Mouse (Mus musculus): ENCODE results near the gene Tnik. TPM values are rescaled to one million over a fixed set of nuclear protein-coding genes. Genes with fewer than 3 reads are reported as not detected.
A peak's percentile ranks its signal among the peaks of the same experiment; 100 is the strongest.

Gene Tnik
- polyA plus RNA-seq, 1 experiment from 2014 or later = 1.2 TPM

DNA sequence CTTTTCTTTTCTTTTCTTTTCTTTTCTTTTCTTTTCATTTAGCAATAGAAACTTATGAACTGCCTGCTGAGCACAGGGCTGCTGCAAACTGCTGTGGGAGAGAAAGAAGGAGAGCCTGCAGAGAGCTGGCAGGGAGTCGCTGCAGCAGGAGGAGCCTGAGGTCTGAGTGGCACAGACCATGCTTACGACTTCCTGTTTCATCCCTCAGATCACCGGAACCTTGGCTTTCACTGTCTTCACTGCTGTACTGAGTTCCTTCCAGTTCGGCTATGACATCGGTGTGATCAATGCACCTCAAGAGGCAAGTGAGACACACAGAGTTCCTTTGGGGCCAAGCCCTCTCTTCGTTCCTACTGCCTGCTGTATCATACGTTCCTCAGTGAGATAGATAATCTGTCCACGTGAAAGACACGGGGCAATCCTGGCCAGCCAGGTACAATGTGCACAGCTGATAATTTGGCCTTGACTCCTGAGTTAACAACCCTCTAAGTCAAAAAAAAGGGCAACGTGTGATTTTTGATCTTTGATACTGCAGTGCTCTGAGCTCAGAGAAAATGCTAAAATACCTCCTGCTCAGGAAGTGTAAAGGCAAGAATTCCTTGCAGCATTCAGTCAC lies 442.6 kb downstream of the Tnik start:
- no peak overlapping the region for H3K9ac ChIP-seq (ENCODE audit: low read depth, low read length)
- peak; percentile 69 for ATAC-seq (replicated peaks; ENCODE audit: low FRiP score, low read depth)
- no peak overlapping the region for H3K4me3 ChIP-seq (replicated peaks; ENCODE audit: low read depth, low read length)
- no peaks in the 10 kb centered on the region for H3K27me3 ChIP-seq (ENCODE audit: insufficient read depth, low read length)
- no peak overlapping the region for H3K27ac ChIP-seq
- 43% methylated on average over 10 of the region's 10 CpGs for WGBS
- no peak for TF ChIP-seq CTCF (IDR thresholded peaks at IDR 0.05; ENCODE audit: low read depth)
- no peaks in the 10 kb centered on the region for H3K9me3 ChIP-seq (replicated peaks; ENCODE audit: low read length)
- no peaks in the 10 kb centered on the region for H3K36me3 ChIP-seq (ENCODE audit: insufficient read depth, low read length)
- no peaks in the 10 kb centered on the region for H3K4me1 ChIP-seq (replicated peaks; ENCODE audit: insufficient read depth, low read length)
- peak; percentile 12 for DNase-seq (ENCODE audit: low spot score)
- H3K4me2 ChIP-seq (ENCODE audit: low read length) = peak overlapping the region; percentile 8; the same call in 1 of the 2 replicates

- Histone ChIP-seq H3K27me3 (ENCODE audit: insufficient read depth, low read length) (no peaks in the 10 kb centered on the region), H3K4me3 (replicated peaks; ENCODE audit: low read depth, low read length) (no peak overlapping the region), H3K9ac (ENCODE audit: low read depth, low read length) (no peak overlapping the region), H3K9me3 (replicated peaks; ENCODE audit: low read length) (no peaks in the 10 kb centered on the region), H3K4me2 (ENCODE audit: low read length) (no peak overlapping the region), H3K27ac (no peak overlapping the region), H3K36me3 (ENCODE audit: insufficient read depth, low read length) (no peaks in the 10 kb centered on the region), H3K4me1 (replicated peaks; ENCODE audit: insufficient read depth, low read length) (no peaks in the 10 kb centered on the region)
- 69% methylated on average over 4 of the region's 4 CpGs for WGBS
- TF ChIP-seq CTCF (IDR thresholded peaks at IDR 0.05; ENCODE audit: low read depth) = no peak
- no peak for ATAC-seq (replicated peaks; ENCODE audit: low FRiP score, low read depth)
- DNase-seq (ENCODE audit: low spot score) = no peak
These were observed 443.7 kb downstream of the Tnik start for GRCm38 (mm10) chr3:28706736-28707135.

GRCm38 (mm10) chr3:28709740-28710139 lies 446.7 kb downstream of the Tnik start:
- Histone ChIP-seq H3K27me3 (ENCODE audit: insufficient read depth, low read length) (no peaks in the 10 kb centered on the region), H3K9ac (ENCODE audit: low read depth, low read length) (no peak overlapping the region), H3K4me1 (replicated peaks; ENCODE audit: insufficient read depth, low read length) (no peaks in the 10 kb centered on the region), H3K36me3 (ENCODE audit: insufficient read depth, low read length) (no peaks in the 10 kb centered on the region), H3K4me2 (ENCODE audit: low read length) (no peak overlapping the region), H3K9me3 (replicated peaks; ENCODE audit: low read length) (no peaks in the 10 kb centered on the region), H3K27ac (no peak overlapping the region), H3K4me3 (replicated peaks; ENCODE audit: low read depth, low read length) (no peak overlapping the region)
- 77% methylated on average over 1 of the region's 1 CpGs for WGBS
- no peak for ATAC-seq (replicated peaks; ENCODE audit: low FRiP score, low read depth)
- TF ChIP-seq CTCF (IDR thresholded peaks at IDR 0.05; ENCODE audit: low read depth) = peak; percentile 46; the same call in 1 of the 2 replicates
- no peak for DNase-seq (ENCODE audit: low spot score)

- Histone ChIP-seq H3K9me3 (replicated peaks; ENCODE audit: low read length) (no peaks in the 10 kb centered on the region), H3K4me1 (replicated peaks; ENCODE audit: insufficient read depth, low read length) (no peaks in the 10 kb centered on the region), H3K27me3 (ENCODE audit: insufficient read depth, low read length) (no peaks in the 10 kb centered on the region), H3K36me3 (ENCODE audit: insufficient read depth, low read length) (no peaks in the 10 kb centered on the region), H3K27ac (no peak overlapping the region), H3K4me2 (ENCODE audit: low read length) (no peak overlapping the region), H3K9ac (ENCODE audit: low read depth, low read length) (no peak overlapping the region), H3K4me3 (replicated peaks; ENCODE audit: low read depth, low read length) (no peak overlapping the region)
- no peak for ATAC-seq (replicated peaks; ENCODE audit: low FRiP score, low read depth)
- DNase-seq (ENCODE audit: low spot score) = no peak
- no peak for TF ChIP-seq CTCF (IDR thresholded peaks at IDR 0.05; ENCODE audit: low read depth)
- WGBS = 71% methylated on average over 7 of the region's 7 CpGs
These were observed 451.1 kb downstream of the Tnik start for GRCm38 (mm10) chr3:28713913-28714698.

GRCm38 (mm10) chr3:28718521-28718920 lies 455.5 kb downstream of the Tnik start:
- no peak overlapping the region for H3K4me2 ChIP-seq (ENCODE audit: low read length)
- H3K4me3 ChIP-seq (replicated peaks; ENCODE audit: low read depth, low read length) = no peak overlapping the region
- no peaks in the 10 kb centered on the region for H3K4me1 ChIP-seq (replicated peaks; ENCODE audit: insufficient read depth, low read length)
- WGBS = 80% methylated on average over 2 of the region's 2 CpGs
- TF ChIP-seq CTCF (IDR thresholded peaks at IDR 0.05; ENCODE audit: low read depth) = no peak
- no peak for DNase-seq (ENCODE audit: low spot score)
- no peak overlapping the region for H3K9ac ChIP-seq (ENCODE audit: low read depth, low read length)
- no peaks in the 10 kb centered on the region for H3K27me3 ChIP-seq (ENCODE audit: insufficient read depth, low read length)
- no peak for ATAC-seq (replicated peaks; ENCODE audit: low FRiP score, low read depth)
- H3K9me3 ChIP-seq (replicated peaks; ENCODE audit: low read length) = no peaks in the 10 kb centered on the region
- no peak overlapping the region for H3K27ac ChIP-seq
- H3K36me3 ChIP-seq (ENCODE audit: insufficient read depth, low read length) = no peaks in the 10 kb centered on the region

- H3K27me3 ChIP-seq (ENCODE audit: insufficient read depth, low read length) = no peaks in the 10 kb centered on the region
- no peak for ATAC-seq (replicated peaks; ENCODE audit: low FRiP score, low read depth)
- H3K9ac ChIP-seq (ENCODE audit: low read depth, low read length) = no peak overlapping the region
- no peak overlapping the region for H3K4me3 ChIP-seq (replicated peaks; ENCODE audit: low read depth, low read length)
- no peak for DNase-seq (ENCODE audit: low spot score)
- no peaks in the 10 kb centered on the region for H3K4me1 ChIP-seq (replicated peaks; ENCODE audit: insufficient read depth, low read length)
- H3K9me3 ChIP-seq (replicated peaks; ENCODE audit: low read length) = no peaks in the 10 kb centered on the region
- no peak for TF ChIP-seq CTCF (IDR thresholded peaks at IDR 0.05; ENCODE audit: low read depth)
- no peaks in the 10 kb centered on the region for H3K36me3 ChIP-seq (ENCODE audit: insufficient read depth, low read length)
- H3K27ac ChIP-seq = no peak overlapping the region
- no peak overlapping the region for H3K4me2 ChIP-seq (ENCODE audit: low read length)
- WGBS = 36% methylated on average over 5 of the region's 5 CpGs
These were observed 458.2 kb downstream of the Tnik start for GRCm38 (mm10) chr3:28721218-28721617.

Data from kidney, postnatal 0 days (tissue).